In the genomic region with DNA sequence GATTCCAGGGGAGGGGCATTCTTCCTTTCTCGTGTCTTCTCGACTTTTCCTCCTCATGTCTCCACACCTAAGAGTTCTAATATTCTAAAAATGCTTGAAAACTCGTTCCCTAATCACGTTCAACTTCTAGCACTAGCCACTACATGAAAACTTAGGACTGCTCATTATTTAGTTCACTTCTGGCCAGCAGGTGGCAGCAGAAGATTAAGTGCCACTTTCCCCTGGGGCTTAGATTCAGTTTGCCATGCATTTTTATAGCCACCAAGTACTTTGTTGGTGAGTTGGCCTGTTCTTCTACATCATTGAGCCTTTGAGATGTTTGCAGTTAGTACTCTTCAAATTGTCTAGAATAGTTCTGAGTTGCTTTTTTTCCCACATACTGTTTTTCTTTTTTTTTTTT, we compare ENCODE assay signal across 8 mouse cellular contexts. TPM values are rescaled to one million over a fixed set of nuclear protein-coding genes. Genes with fewer than 3 reads are reported as not detected.
A peak's percentile ranks its signal among the peaks of the same experiment; 100 is the strongest.
DNase-seq lines count a peak whose midpoint lies in the region; ATAC-seq and TF ChIP-seq lines count a peak whose summit lies in the region.

No protein-coding gene starts in this region.

- H3K9me3 ChIP-seq in embryonic facial prominence, embryonic 14.5 days (ENCODE audit: control insufficient read depth, low read length): no peaks in the 10 kb centered on the region
- H3K9me3 ChIP-seq in heart, postnatal 0 days (replicated peaks; ENCODE audit: control insufficient read depth, low read length): no peaks in the 10 kb centered on the region
- H3K9me3 ChIP-seq in lung, postnatal 0 days (ENCODE audit: low read length): no peaks in the 10 kb centered on the region

- no peak overlapping the region for H3K9ac ChIP-seq in embryonic facial prominence, embryonic 14.5 days (ENCODE audit: low read depth, low read length)
- no peak overlapping the region for H3K9ac ChIP-seq in heart, postnatal 0 days (replicated peaks; ENCODE audit: low read depth, low read length)
- H3K9ac ChIP-seq in lung, postnatal 0 days (replicated peaks; ENCODE audit: low read depth): no peak overlapping the region

- WGBS in embryonic facial prominence, embryonic 14.5 days: 9% methylated on average over 4 of the region's 4 CpGs
- under 1% methylated on average over 4 of the region's 4 CpGs for WGBS in heart, postnatal 0 days
- WGBS in lung, postnatal 0 days: 0% methylated on average over 4 of the region's 4 CpGs

- no peak overlapping the region for H3K4me3 ChIP-seq in embryonic facial prominence, embryonic 14.5 days (ENCODE audit: low read depth, low read length)
- no peak overlapping the region for H3K4me3 ChIP-seq in heart, postnatal 0 days (ENCODE audit: low read depth, low read length)
- no peak overlapping the region for H3K4me3 ChIP-seq in lung, postnatal 0 days (ENCODE audit: low read depth, low read length)

- peak; percentile 82 for DNase-seq in ES-CJ7 (ENCODE audit: low read depth, low spot score)
- peak; percentile 71 to 84 for DNase-seq in adrenal gland, postnatal 36 days
- peak; percentile 86 for DNase-seq in embryonic facial prominence, embryonic 14.5 days (ENCODE audit: low spot score)
- peak; percentile 79 for DNase-seq in heart, postnatal 0 days (ENCODE audit: low spot score)
- DNase-seq in layer of hippocampus, adult 18-20 months (ENCODE audit: low spot score in 2 of 2): peak; percentile 45 to 90
- DNase-seq in lung, postnatal 0 days (ENCODE audit: low spot score): peak; percentile 91
- peak; percentile 76 for DNase-seq in right cerebral cortex, adult 18-20 months
- peak; percentile 81 for DNase-seq in urinary bladder, postnatal 14 days (ENCODE audit: low spot score)

- no peak for ATAC-seq in embryonic facial prominence, embryonic 14.5 days (ENCODE audit: low read depth)
- ATAC-seq in heart, postnatal 0 days (ENCODE audit: insufficient read depth, low read depth): no peak
- peak; percentile 67 for ATAC-seq in lung, postnatal 0 days

- H3K4me1 ChIP-seq in embryonic facial prominence, embryonic 14.5 days (ENCODE audit: control insufficient read depth, insufficient read depth, low read length): 0 out of 2 replicates have a peak, but pooled peaks cover 3% of the 10 kb centered on the region
- no peaks in the 10 kb centered on the region for H3K4me1 ChIP-seq in heart, postnatal 0 days (ENCODE audit: control insufficient read depth, insufficient read depth)
- peaks cover 6% of the 10 kb centered on the region for H3K4me1 ChIP-seq in lung, postnatal 0 days (ENCODE audit: insufficient read depth, low read depth, low read length)

- no peaks in the 10 kb centered on the region for H3K27me3 ChIP-seq in embryonic facial prominence, embryonic 14.5 days (replicated peaks; ENCODE audit: control insufficient read depth, insufficient read depth, low read length)
- H3K27me3 ChIP-seq in heart, postnatal 0 days (ENCODE audit: control insufficient read depth, insufficient read depth, low read length): no peaks in the 10 kb centered on the region
- no peaks in the 10 kb centered on the region for H3K27me3 ChIP-seq in lung, postnatal 0 days (replicated peaks; ENCODE audit: insufficient read depth, low read length)

- H3K4me2 ChIP-seq in embryonic facial prominence, embryonic 14.5 days (ENCODE audit: low read depth, low read length): no peak overlapping the region
- H3K4me2 ChIP-seq in heart, postnatal 0 days (ENCODE audit: low read depth, low read length): no peak overlapping the region
- no peak overlapping the region for H3K4me2 ChIP-seq in lung, postnatal 0 days (replicated peaks; ENCODE audit: low read depth, low read length)

- peak; percentile 94 for TF ChIP-seq CTCF in heart, postnatal 0 days (IDR thresholded peaks at IDR 0.05; ENCODE audit: low read depth)
- peak; percentile 95 for TF ChIP-seq CTCF in lung, postnatal 0 days (IDR thresholded peaks at IDR 0.05)

- H3K27ac ChIP-seq in embryonic facial prominence, embryonic 14.5 days (replicated peaks; ENCODE audit: low read depth, low read length): no peak overlapping the region
- no peak overlapping the region for H3K27ac ChIP-seq in heart, postnatal 0 days (ENCODE audit: low read depth)
- no peak overlapping the region for H3K27ac ChIP-seq in lung, postnatal 0 days (ENCODE audit: low read length)

- H3K36me3 ChIP-seq in embryonic facial prominence, embryonic 14.5 days (ENCODE audit: control insufficient read depth, insufficient read depth, low read length): no peaks in the 10 kb centered on the region
- H3K36me3 ChIP-seq in heart, postnatal 0 days (replicated peaks; ENCODE audit: control insufficient read depth, insufficient read depth, low read length): no peaks in the 10 kb centered on the region
- H3K36me3 ChIP-seq in lung, postnatal 0 days (ENCODE audit: insufficient read depth, low read length): no peaks in the 10 kb centered on the region

- TF ChIP-seq EP300 in heart, postnatal 0 days (IDR thresholded peaks at IDR 0.05; ENCODE audit: low read depth): no peak
- TF ChIP-seq EP300 in lung, postnatal 0 days (IDR thresholded peaks at IDR 0.05): no peak

RNA-seq across cellular contexts. Expression of gene Ddx10, which starts 6.5 kb away (rescaled TPM):
- total RNA-seq in adrenal gland, postnatal 36 days (2021): 10 to 100 TPM; 19.2 to 21.1 TPM
- 24.6 and 25.8 TPM in 2 replicates for polyA plus RNA-seq in embryonic facial prominence, embryonic 14.5 days (2014; fragmentation: Nextera tagmentation; extraction: Ambion mirVana)
- 2.4 and 4.8 TPM in 2 replicates for total RNA-seq in heart, postnatal 0 days (2014; rRNA removed; ENCODE audit: low replicate concordance)
- polyA plus RNA-seq in heart, postnatal 0 days (2015; fragmentation: Nextera tagmentation; extraction: Ambion mirVana): 10.8 and 11.9 TPM in 2 replicates
- total RNA-seq in layer of hippocampus, adult 18-20 months (2021): 10 to 100 TPM; 20.4 to 23.0 TPM
- 14.2 and 16.5 TPM in 2 replicates for polyA plus RNA-seq in lung, postnatal 0 days (2015; fragmentation: Nextera tagmentation; extraction: Ambion mirVana)

RNA-seq across cellular contexts. Expression of gene Exph5, which starts 47.1 kb away (rescaled TPM):
- total RNA-seq in adrenal gland, postnatal 36 days (2021): under 1 TPM; 0.07 to 0.13 TPM
- polyA plus RNA-seq in embryonic facial prominence, embryonic 14.5 days (2014; fragmentation: Nextera tagmentation; extraction: Ambion mirVana): 1.4 and 1.7 TPM in 2 replicates
- total RNA-seq in heart, postnatal 0 days (2014; rRNA removed; ENCODE audit: low replicate concordance): 0.27 and 0.57 TPM in 2 replicates
- polyA plus RNA-seq in heart, postnatal 0 days (2015; fragmentation: Nextera tagmentation; extraction: Ambion mirVana): 0.07 and 0.11 TPM in 2 replicates
- total RNA-seq in layer of hippocampus, adult 18-20 months (2021): 1 to 10 TPM; 4.4 to 4.5 TPM
- polyA plus RNA-seq in lung, postnatal 0 days (2015; fragmentation: Nextera tagmentation; extraction: Ambion mirVana): 7.2 and 8.1 TPM in 2 replicates
